8 mouse cellular contexts compared by ENCODE assay signal in the genomic region with DNA sequence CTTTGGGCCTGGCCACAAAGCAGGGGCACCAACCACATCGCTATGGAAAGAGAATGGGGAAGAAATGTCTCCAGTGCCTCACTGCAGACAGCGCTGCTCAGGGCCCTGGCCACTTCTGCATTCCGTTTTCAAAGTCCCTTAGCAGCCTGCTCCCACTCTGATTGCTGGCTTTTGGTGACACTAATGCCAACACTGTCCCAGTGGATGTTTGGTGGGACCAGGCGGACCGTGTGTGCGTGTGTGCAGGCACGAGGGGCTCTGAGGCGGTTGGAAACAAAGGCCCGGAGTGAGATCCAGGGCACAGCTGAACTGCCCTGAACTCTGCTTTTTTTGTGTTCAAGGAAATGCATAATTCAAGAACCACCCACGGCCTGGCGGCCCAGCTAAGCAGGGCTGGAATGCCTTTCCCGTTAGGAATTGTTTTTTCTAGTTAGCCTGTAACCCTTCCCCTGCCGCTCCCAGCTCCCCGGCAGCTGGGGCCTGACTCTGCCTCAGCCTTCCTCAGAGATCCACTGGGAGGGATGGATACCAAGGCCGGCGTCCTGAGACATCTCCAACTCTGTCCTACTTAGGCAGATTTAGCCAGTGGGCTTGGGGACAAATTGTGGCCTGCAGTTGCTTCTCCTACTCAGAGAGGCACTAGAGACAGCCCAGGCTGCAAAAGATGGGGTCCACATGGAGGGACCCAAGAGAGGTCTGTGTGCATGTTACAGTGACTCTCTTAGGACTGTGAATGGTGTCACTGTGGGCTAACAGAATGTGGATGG.
DNase-seq lines count a peak whose midpoint lies in the region; ATAC-seq lines count a peak whose summit lies in the region.

No protein-coding gene starts in this region.

- peak overlapping the region; percentile 89 for H3K27ac ChIP-seq in heart, embryonic 11.5 days (ENCODE audit: low read depth, low read length)
- H3K27ac ChIP-seq in kidney, embryonic 14.5 days (ENCODE audit: low read depth, low read length) = peak overlapping the region; percentile 96

- H3K4me3 ChIP-seq in heart, embryonic 11.5 days (ENCODE audit: low read depth, low read length) = no peak overlapping the region
- H3K4me3 ChIP-seq in kidney, embryonic 14.5 days (ENCODE audit: low read length) = no peak overlapping the region

- peak; percentile 43 to 51 for DNase-seq in adrenal gland, postnatal 36 days
- DNase-seq in fibroblast of lung, adult 2 months (ENCODE audit: low read depth) = peak; percentile 83
- peak; percentile 39 for DNase-seq in liver
- peak; percentile 74 for DNase-seq in neural tube, embryonic 10.5 days (ENCODE audit: extremely low spot score, low spot score)
- DNase-seq in thymus, postnatal 10 days (ENCODE audit: low spot score in 2 of 2) = no peak
- DNase-seq in thymus, postnatal 25 days = no peak

- H3K9me3 ChIP-seq in heart, embryonic 11.5 days (replicated peaks; ENCODE audit: control insufficient read depth, low read length) = no peaks in the 10 kb centered on the region
- H3K9me3 ChIP-seq in kidney, embryonic 14.5 days (ENCODE audit: control insufficient read depth, low read length) = no peaks in the 10 kb centered on the region

- H3K9ac ChIP-seq in heart, embryonic 11.5 days (ENCODE audit: low read depth, low read length) = peak overlapping the region; percentile 52
- peak overlapping the region; percentile 25; the same call in 1 of the 2 replicates for H3K9ac ChIP-seq in kidney, embryonic 14.5 days (ENCODE audit: low read depth, low read length)

- no peaks in the 10 kb centered on the region for H3K36me3 ChIP-seq in heart, embryonic 11.5 days (ENCODE audit: control insufficient read depth, insufficient read depth, low read length)
- no peaks in the 10 kb centered on the region for H3K36me3 ChIP-seq in kidney, embryonic 14.5 days (ENCODE audit: control insufficient read depth, insufficient read depth, low read length)

- no peak overlapping the region for H3K4me2 ChIP-seq in heart, embryonic 11.5 days
- no peak overlapping the region for H3K4me2 ChIP-seq in kidney, embryonic 14.5 days (replicated peaks; ENCODE audit: low read depth, low read length)

- ATAC-seq in heart, embryonic 11.5 days (replicated peaks; ENCODE audit: insufficient number of reproducible peaks, low FRiP score, low TSS enrichment) = peak; percentile 28; the same call in 1 of the 2 replicates
- peak; percentile 61 for ATAC-seq in kidney, embryonic 14.5 days (ENCODE audit: low FRiP score, low TSS enrichment)

- peaks cover 47% of the 10 kb centered on the region for H3K4me1 ChIP-seq in heart, embryonic 11.5 days (ENCODE audit: control insufficient read depth, insufficient read depth, low read length)
- peaks cover 72% of the 10 kb centered on the region for H3K4me1 ChIP-seq in kidney, embryonic 14.5 days (ENCODE audit: control insufficient read depth, insufficient read depth, low read length)

- no peaks in the 10 kb centered on the region for H3K27me3 ChIP-seq in heart, embryonic 11.5 days (ENCODE audit: control insufficient read depth, insufficient read depth, low read length)
- H3K27me3 ChIP-seq in kidney, embryonic 14.5 days (ENCODE audit: control insufficient read depth, insufficient read depth, low read length) = no peaks in the 10 kb centered on the region

- WGBS in heart, embryonic 11.5 days (ENCODE audit: insufficient replicate concordance) = 24% methylated on average over 16 of the region's 16 CpGs
- WGBS in kidney, embryonic 14.5 days = 15% methylated on average over 16 of the region's 16 CpGs

Comparison
In these comparisons a context has a peak if more than half of its experiments do, and no peak if none do; other contexts are left out.
1. DNase-seq: peak in adrenal gland, postnatal 36 days (2 of 2), fibroblast of lung, adult 2 months (single experiment), liver (single experiment) and neural tube, embryonic 10.5 days (single experiment); none in thymus, postnatal 10 days (0 of 2) and thymus, postnatal 25 days (single experiment).